Mouse (Mus musculus) liver, embryonic 18 days (tissue): Measurements from ENCODE around the gene Pcbp2. TPM values are rescaled to one million over a fixed set of nuclear protein-coding genes. Genes with fewer than 3 reads are reported as not detected.

Experiments
- polyA plus RNA-seq: library from polyadenylated mRNA; depleted of rRNA; stranded (reverse); fragments of >200 nt; gene quantifications from 2 replicates; pipeline ENCODE4 v1.2.3, GENCODE M21; 2012; rRNA removed

Gene Pcbp2
- 168 and 201 TPM in 2 replicates for polyA plus RNA-seq

GRCm38 (mm10) chr15:102470183-102470604 lies at the start of gene Pcbp2:
Gene Pcbp2, plus strand, starts transcription at chr15:102470539.

GRCm38 (mm10) chr15:102445146-102445545 lies 25.2 kb upstream of the Pcbp2 start, which contains the start of gene Amhr2:
Gene Amhr2, plus strand, starts transcription at chr15:102445367.

GRCm38 (mm10) chr15:102458904-102459317 lies 11.4 kb upstream of the Pcbp2 start, which contains the start of gene Prr13:
Gene Prr13, plus strand, starts transcription at chr15:102459028.

DNA sequence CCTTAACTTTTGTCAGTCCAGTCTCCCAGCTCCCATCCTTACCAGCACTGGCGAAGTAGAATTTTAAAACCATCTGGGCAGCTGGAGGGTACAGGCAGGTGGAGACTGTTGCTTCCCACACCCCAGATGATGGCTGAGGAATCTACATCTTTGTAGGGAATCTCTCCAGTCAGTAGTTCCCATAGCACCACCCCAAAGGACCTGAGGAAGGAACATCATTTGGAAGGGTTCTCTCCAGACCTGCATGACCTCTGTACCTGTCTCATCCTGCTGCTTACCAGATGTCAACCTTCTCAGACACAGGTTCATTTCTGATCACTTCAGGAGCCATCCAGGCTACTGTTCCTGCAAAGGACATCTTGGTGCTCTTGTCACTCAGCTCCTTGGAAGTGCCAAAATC lies 33.1 kb downstream of the Pcbp2 start, which contains the start of gene Gm10337:
TSS of gene Gm10337 (plus strand) at position 276 of the 400 bp plus-strand sequence.

DNA sequence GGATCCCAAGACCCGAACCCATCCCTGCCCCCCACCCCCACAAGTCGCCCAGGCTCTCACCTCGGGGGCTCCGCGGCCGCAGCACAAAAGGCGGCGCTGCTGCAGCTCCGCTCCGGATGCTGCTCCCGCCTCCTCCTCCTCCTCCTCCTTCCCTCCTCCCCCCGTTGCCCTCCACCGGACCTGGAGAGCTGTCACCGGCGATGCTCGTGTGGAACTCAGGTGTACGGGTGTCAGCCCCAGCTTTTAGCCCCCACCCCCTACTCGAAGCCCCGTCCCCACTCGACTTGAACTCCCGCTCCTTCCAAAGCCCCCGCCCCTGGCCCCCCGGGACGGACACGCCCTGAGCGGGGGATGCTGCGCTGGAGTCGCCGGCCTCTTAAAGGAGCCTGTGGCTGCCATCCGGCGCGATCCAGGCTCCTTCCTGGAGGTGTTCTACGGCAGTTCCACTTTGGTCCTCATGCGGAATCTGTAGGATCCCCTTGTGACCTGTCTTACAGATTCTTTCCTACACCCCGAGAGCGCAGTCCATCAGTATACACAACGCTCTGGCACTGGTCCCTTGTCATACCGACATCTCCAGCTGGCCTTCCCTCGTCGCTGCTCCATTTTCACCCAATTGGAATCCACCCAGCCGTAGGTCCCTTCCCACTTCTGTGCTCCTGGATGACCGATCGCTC lies 46.5 kb downstream of the Pcbp2 start, which contains the start of gene Map3k12:
TSS of gene Map3k12 (minus strand) at position 337 of the 677 bp plus-strand sequence.

DNA sequence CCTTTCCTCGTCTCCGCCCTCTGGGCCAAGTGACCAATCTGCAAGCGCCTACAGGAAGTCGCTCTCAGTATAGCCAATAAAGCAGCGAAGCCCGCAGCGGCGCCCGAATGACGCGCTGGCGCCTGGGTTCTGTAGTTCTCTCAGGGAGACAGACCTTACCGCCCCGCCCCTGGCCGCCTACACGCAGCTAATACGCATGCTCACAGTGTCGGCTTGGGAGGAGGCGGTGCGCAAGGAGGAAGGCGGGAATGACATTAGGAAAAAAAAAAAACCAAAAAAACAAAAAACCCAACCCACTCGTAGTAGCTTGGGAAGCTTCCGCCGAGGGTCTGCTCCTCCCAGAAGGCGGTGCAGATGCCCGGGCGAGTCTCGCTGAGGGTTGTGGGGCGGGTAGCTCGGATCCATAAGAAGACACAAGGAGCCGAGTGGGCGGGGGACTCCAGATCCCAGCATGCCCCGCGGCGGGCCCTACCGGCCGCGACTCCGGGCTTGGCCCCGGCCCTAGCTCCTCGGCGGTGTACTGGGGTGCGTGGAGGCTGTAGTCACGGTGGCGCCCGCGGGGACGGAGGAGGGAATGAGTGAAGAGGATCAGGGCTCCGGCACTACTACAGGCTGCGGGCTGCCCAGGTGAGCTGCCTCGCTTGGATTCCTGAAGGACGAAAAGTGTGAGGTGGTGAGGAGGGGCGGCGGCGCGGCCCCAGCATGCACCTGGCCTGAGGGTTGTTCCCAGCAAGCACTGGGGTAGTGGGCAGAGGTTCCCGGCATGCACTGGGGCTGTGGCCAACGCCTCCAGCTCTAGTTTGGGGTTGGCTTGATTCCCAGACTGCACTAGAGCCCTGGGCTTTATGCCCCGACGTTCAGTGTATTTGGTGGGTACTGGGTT lies 47.9 kb downstream of the Pcbp2 start, which contains the start of gene Tarbp2:
TSS of gene Tarbp2 (plus strand) at position 217 of the 883 bp plus-strand sequence.

DNA sequence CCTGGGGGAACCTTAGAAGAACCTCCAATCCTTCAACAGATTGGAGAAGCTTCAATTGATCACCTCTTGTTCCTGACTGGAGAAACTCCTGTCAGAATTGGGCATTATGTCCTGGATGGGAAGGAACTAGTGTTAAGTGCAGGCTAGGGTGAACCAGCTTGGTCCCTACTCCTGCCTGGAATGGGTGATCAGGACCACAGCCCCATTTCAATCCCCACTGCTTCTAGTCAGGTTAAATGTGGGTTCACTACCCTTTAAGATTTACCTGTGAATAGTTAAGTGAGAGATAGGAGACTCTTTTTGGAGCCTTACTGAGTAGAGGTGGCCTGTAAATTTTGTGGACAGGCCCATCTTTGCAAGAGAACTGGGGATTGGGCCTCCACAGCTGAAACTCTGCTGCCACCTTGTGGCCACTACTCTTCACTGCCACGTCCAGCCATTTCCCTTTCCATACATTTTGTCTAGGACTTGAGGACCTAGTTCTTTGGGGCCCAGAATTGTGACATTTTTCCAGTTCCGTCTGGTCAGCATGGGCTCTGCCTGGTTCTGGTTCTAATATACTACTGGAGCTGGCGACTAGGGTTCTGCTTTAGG lies 54.6 kb downstream of the Pcbp2 start, which contains the start of gene Npff:
TSS of gene Npff (minus strand) at position 51 of the 594 bp plus-strand sequence.

Other genes starting within 250 kb of the Pcbp2 start
- 2.8 and 2.9 TPM in 2 replicates for gene Itgb7, start 238.6 kb upstream of the Pcbp2 start, polyA plus RNA-seq
- 3.1 and 3.6 TPM in 2 replicates for gene Rarg, start 213.0 kb upstream of the Pcbp2 start, polyA plus RNA-seq
- gene Gm9918, start 200.0 kb upstream of the Pcbp2 start, polyA plus RNA-seq, result 0.01 and 0.02 TPM in 2 replicates
- gene Mfsd5, start 191.1 kb upstream of the Pcbp2 start, polyA plus RNA-seq, result 14.0 and 14.1 TPM in 2 replicates
- 8.2 and 8.8 TPM in 2 replicates for gene Espl1, start 174.3 kb upstream of the Pcbp2 start, polyA plus RNA-seq
- 87.7 and 89.5 TPM in 2 replicates for gene Pfdn5, start 144.4 kb upstream of the Pcbp2 start, polyA plus RNA-seq
- 25.2 and 28.0 TPM in 2 replicates for gene Myg1, start 138.8 kb upstream of the Pcbp2 start, polyA plus RNA-seq
- gene Aaas, start 119.8 kb upstream of the Pcbp2 start, polyA plus RNA-seq, result 18.3 and 19.1 TPM in 2 replicates
- gene Sp7, start 103.4 kb upstream of the Pcbp2 start, polyA plus RNA-seq, result 0.01 TPM in 2 replicates
- 8.2 and 8.8 TPM in 2 replicates for gene Sp1, start 64.4 kb upstream of the Pcbp2 start, polyA plus RNA-seq
- 0.02 and 0.06 TPM in 2 replicates for gene Amhr2, start 25.2 kb upstream of the Pcbp2 start, polyA plus RNA-seq
- gene Prr13, start 11.5 kb upstream of the Pcbp2 start, polyA plus RNA-seq, result 81.6 and 90.5 TPM in 2 replicates
- gene Gm10337, start 33.2 kb downstream of the Pcbp2 start, polyA plus RNA-seq, result not detected in 2 replicates
- gene Map3k12, start 46.5 kb downstream of the Pcbp2 start, polyA plus RNA-seq, result 1.1 and 1.5 TPM in 2 replicates
- 32.8 and 33.5 TPM in 2 replicates for gene Tarbp2, start 47.7 kb downstream of the Pcbp2 start, polyA plus RNA-seq
- gene Npff, start 54.4 kb downstream of the Pcbp2 start, polyA plus RNA-seq, result 0.95 and 1.7 TPM in 2 replicates
- gene Gm28047, start 154.5 kb downstream of the Pcbp2 start, polyA plus RNA-seq, result 0.02 TPM in 1 of 2 replicates, not detected in the other
- gene Atf7, start 154.9 kb downstream of the Pcbp2 start, polyA plus RNA-seq, result 13.2 and 18.9 TPM in 2 replicates
- gene Atp5g2, start 201.8 kb downstream of the Pcbp2 start, polyA plus RNA-seq, result 268 and 312 TPM in 2 replicates